Mouse (Mus musculus) forebrain, embryonic 14.5 days (tissue): ENCODE measurements around the gene Nfx1. TPM values are rescaled to one million over a fixed set of nuclear protein-coding genes. Genes with fewer than 3 reads are reported as not detected.

ENCODE experiments used
- ATAC-seq: fragments of 200-750 bp; cut with Nextera tagmentation; 2 replicates; pipeline ENCODE4 v1.8.0; 2017; ENCODE audit warnings: mild to moderate bottlenecking, moderate library complexity
- DNase-seq: peaks from one replicate; pipeline ENCODE4 v3.0.0-alpha.2; 2015; ENCODE audit warnings: low spot score
- H3K27ac ChIP-seq: fragments of 300-500 bp; sonication (generic); 2 replicates; pipeline ENCODE4 v1.5.1; 2014; ENCODE audit warnings: low read depth, mild to moderate bottlenecking, control low read depth, low read length, moderate library complexity
- H3K27me3 ChIP-seq: fragments of 300-500 bp; sonication (generic); replicated peaks from 2 replicates; pipeline ENCODE4 v1.6.1; 2014; ENCODE audit warnings: low read length, control low read depth, mixed read lengths; ENCODE audit not compliant: control insufficient read depth, insufficient read depth
- H3K36me3 ChIP-seq: fragments of 300-500 bp; sonication (generic); 2 replicates; pipeline ENCODE4 v1.6.1; 2014; ENCODE audit warnings: low read length, control low read depth; ENCODE audit not compliant: control insufficient read depth, insufficient read depth
- H3K4me1 ChIP-seq: fragments of 300-500 bp; sonication (generic); 2 replicates; pipeline ENCODE4 v1.6.1; 2014; ENCODE audit warnings: antibody characterized with exemption, low read length, control low read depth; ENCODE audit not compliant: control insufficient read depth, insufficient read depth
- H3K4me2 ChIP-seq: fragments of 300-500 bp; sonication (generic); 2 replicates; pipeline ENCODE4 v1.6.1; 2014; ENCODE audit warnings: mild to moderate bottlenecking, control low read depth, low read length
- H3K4me3 ChIP-seq: fragments of 300-500 bp; sonication (generic); 2 replicates; pipeline ENCODE4 v1.5.1; 2014; ENCODE audit warnings: low read depth, low read length, control low read depth
- H3K9ac ChIP-seq: fragments of 300-500 bp; sonication (generic); 2 replicates; pipeline ENCODE4 v1.6.1; 2014; ENCODE audit warnings: mild to moderate bottlenecking, low read length, control low read depth, moderate library complexity
- H3K9me3 ChIP-seq: fragments of 300-500 bp; sonication (generic); replicated peaks from 2 replicates; pipeline ENCODE4 v1.6.1; 2016; ENCODE audit warnings: low read length, control low read depth, mixed read lengths; ENCODE audit not compliant: control insufficient read depth
- WGBS: fragments of 180-500 bp; shearing (Covaris S2); extraction: QIAGEN DNeasy Blood & Tissue Kit; methylation state at CpG from one replicate; pipeline ENCODE4 v1.1.7; 2014; 5-methylcytosine and 5-hydroxymethylcytosine counted together
- polyA plus RNA-seq: library from polyadenylated mRNA; unstranded; fragments of >200 nt; fragmentation: Nextera tagmentation; extraction: Ambion mirVana; gene quantifications from 2 replicates; pipeline ENCODE4 v1.2.1, GENCODE M21; 2014

The Nfx1 gene
- polyA plus RNA-seq, 1 experiment from 2014 or later: 75.9 TPM

- no peaks in the 10 kb centered on the region for H3K27me3 ChIP-seq
- WGBS: 87% methylated on average over 6 of the region's 6 CpGs
Observed at GRCm38 (mm10) chr4:40989633-40990032, 18.9 kb downstream of the Nfx1 start.

DNA sequence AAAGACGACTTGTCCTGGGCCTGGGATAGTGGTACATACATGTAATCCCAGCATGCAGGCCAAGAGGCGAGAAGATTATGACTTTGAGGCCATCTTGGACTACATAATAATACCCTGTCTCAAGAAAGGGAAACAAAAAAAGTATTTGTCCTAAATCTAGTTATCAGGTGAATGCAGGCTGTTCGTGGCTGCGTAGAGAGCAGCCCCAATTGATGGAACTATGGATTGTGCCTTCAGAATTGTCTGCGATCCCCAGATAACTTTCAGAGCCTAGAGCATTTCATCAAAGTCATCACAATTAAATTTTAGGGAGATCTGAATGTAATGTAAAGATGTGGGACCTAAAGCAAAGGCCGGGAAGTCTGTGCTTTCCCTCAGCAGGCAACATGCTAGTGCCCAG lies 25.6 kb downstream of the Nfx1 start:
- ATAC-seq (no peak), DNase-seq (no peak)
- H3K4me2 ChIP-seq: no peak overlapping the region
- no peak overlapping the region for H3K4me3 ChIP-seq
- H3K4me1 ChIP-seq: no peaks in the 10 kb centered on the region
- H3K9ac ChIP-seq: no peak overlapping the region
- no peak overlapping the region for H3K27ac ChIP-seq
- 98% methylated on average over 6 of the region's 6 CpGs for WGBS
- H3K36me3 ChIP-seq: peaks cover 98% of the 10 kb centered on the region
- no peaks in the 10 kb centered on the region for H3K9me3 ChIP-seq
- H3K27me3 ChIP-seq: no peaks in the 10 kb centered on the region

More at GRCm38 (mm10) chr4:40989633-40990032, 18.9 kb downstream of the Nfx1 start:
- no peak for DNase-seq
- Histone ChIP-seq H3K4me3 (no peak overlapping the region), H3K9me3 (no peaks in the 10 kb centered on the region), H3K9ac (no peak overlapping the region), H3K4me1 (no peaks in the 10 kb centered on the region), H3K36me3 (peaks cover 97% of the 10 kb centered on the region), H3K4me2 (no peak overlapping the region), H3K27ac (no peak overlapping the region)
- ATAC-seq: no peak

DNA sequence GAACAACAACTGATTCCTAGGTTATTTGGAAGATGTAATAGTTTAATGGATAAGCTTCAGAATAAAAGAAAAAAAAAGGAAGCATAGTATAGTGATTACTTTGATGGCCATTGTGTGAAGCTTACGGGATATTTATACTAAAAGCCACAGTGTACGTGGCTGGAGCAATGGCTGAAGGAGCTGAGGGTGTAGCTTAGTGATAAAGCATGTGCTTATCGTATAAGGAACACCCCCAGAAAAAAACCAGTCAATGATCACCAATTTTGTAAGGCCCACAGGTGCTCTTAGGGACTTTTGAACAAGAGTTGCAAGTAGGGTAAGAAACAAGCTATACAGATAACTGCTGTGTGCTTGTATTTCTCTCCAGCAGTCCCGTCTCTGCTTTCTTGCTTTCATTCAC lies 27.2 kb downstream of the Nfx1 start:
- Histone ChIP-seq H3K27me3 (no peaks in the 10 kb centered on the region), H3K9ac (no peak overlapping the region), H3K4me2 (no peak overlapping the region), H3K36me3 (peaks cover 94% of the 10 kb centered on the region), H3K27ac (no peak overlapping the region), H3K4me1 (no peaks in the 10 kb centered on the region), H3K4me3 (no peak overlapping the region), H3K9me3 (no peaks in the 10 kb centered on the region)
- DNase-seq: no peak
- no peak for ATAC-seq
- WGBS: 95% methylated on average over 4 of the region's 4 CpGs

DNA sequence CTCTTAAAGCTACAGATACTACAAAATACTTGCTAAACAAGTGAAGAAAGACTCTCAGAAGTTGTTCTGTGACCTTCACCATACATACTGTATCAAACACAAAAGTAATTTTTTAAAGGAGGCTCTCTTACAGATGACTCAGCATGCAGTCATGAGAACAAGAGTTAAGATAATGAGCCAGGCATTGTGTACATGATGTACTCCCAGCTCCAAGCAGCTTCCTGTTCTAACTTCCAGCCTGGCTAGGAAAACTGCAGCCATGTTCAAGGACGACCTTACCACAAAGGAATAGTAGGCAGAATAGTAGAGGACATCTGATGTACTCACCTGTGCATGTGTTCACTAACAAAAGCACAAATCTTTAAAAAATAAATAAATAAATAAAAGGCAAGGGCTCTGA lies 29.6 kb downstream of the Nfx1 start:
- no peak overlapping the region for H3K4me2 ChIP-seq
- H3K27me3 ChIP-seq: no peaks in the 10 kb centered on the region
- no peaks in the 10 kb centered on the region for H3K9me3 ChIP-seq
- H3K9ac ChIP-seq: no peak overlapping the region
- ATAC-seq (no peak), DNase-seq (no peak)
- H3K27ac ChIP-seq: no peak overlapping the region
- H3K4me3 ChIP-seq: no peak overlapping the region
- H3K36me3 ChIP-seq: peaks cover 95% of the 10 kb centered on the region
- 80% methylated on average over 1 of the region's 1 CpGs for WGBS
- H3K4me1 ChIP-seq: no peaks in the 10 kb centered on the region

DNA sequence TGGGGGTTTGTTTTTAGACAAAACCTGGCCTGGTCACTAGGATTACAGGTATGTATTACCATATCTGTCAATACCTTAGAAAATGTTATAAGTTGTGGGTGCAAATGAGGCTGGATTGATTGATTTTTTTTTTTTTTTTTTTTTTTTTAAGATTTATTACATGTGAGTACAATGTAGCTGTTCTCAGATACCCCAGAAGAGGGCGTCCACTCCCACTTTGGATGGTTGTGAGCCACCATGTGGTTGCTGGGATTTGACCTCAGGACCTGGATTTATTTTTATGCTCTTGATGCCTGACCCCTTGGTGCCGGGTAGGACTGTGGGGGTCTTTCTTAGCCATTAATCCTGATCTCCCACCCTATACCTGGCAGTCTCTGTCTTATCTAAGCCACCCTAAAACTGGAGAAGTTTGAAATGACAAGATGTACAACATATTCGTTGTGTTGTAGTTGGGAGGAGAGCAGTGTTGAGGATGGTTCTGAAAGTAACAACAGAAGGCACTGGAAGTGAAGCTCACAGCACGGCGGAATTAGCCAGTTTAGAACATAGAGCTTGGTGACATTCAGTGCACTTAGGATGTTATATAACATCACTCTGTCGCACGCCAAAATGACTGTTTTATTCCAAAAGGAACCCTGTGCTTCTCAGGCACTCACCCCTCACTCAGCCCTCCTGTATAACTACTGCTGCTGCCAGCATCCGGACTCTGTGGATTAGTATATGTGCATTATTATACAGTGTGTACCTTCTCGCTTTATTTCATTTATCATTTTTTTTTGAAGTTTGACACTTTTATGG lies 30.3 kb downstream of the Nfx1 start:
- no peak overlapping the region for H3K27ac ChIP-seq
- no peak overlapping the region for H3K4me2 ChIP-seq
- no peaks in the 10 kb centered on the region for H3K9me3 ChIP-seq
- ATAC-seq (no peak), DNase-seq (no peak)
- H3K9ac ChIP-seq: no peak overlapping the region
- H3K4me1 ChIP-seq: no peaks in the 10 kb centered on the region
- WGBS: 93% methylated on average over 9 of the region's 9 CpGs
- H3K36me3 ChIP-seq: peaks cover 91% of the 10 kb centered on the region
- no peaks in the 10 kb centered on the region for H3K27me3 ChIP-seq
- no peak overlapping the region for H3K4me3 ChIP-seq

- DNase-seq (no peak), ATAC-seq (no peak)
- Histone ChIP-seq H3K4me2 (no peak overlapping the region), H3K4me1 (no peaks in the 10 kb centered on the region), H3K4me3 (no peak overlapping the region), H3K9ac (no peak overlapping the region), H3K27me3 (no peaks in the 10 kb centered on the region), H3K36me3 (peaks cover 71% of the 10 kb centered on the region), H3K9me3 (no peaks in the 10 kb centered on the region), H3K27ac (no peak overlapping the region)
- 93% methylated on average over 3 of the region's 3 CpGs for WGBS
Observed at GRCm38 (mm10) chr4:41013351-41013750, 42.6 kb downstream of the Nfx1 start.

GRCm38 (mm10) chr4:41015798-41016197 lies 45.1 kb downstream of the Nfx1 start:
- no peak overlapping the region for H3K4me3 ChIP-seq
- H3K9ac ChIP-seq: no peak overlapping the region
- no peak overlapping the region for H3K27ac ChIP-seq
- no peaks in the 10 kb centered on the region for H3K9me3 ChIP-seq
- 97% methylated on average over 5 of the region's 5 CpGs for WGBS
- DNase-seq (no peak), ATAC-seq (no peak)
- peaks cover 58% of the 10 kb centered on the region for H3K36me3 ChIP-seq
- no peak overlapping the region for H3K4me2 ChIP-seq
- H3K4me1 ChIP-seq: no peaks in the 10 kb centered on the region
- H3K27me3 ChIP-seq: no peaks in the 10 kb centered on the region

- H3K4me3 ChIP-seq: no peak overlapping the region
- H3K27ac ChIP-seq: no peak overlapping the region
- 86% methylated on average over 5 of the region's 5 CpGs for WGBS
- H3K9me3 ChIP-seq: no peaks in the 10 kb centered on the region
- ATAC-seq (no peak), DNase-seq (no peak)
- no peak overlapping the region for H3K9ac ChIP-seq
- H3K27me3 ChIP-seq: no peaks in the 10 kb centered on the region
- H3K36me3 ChIP-seq: peaks cover 56% of the 10 kb centered on the region
- no peak overlapping the region for H3K4me2 ChIP-seq
- no peaks in the 10 kb centered on the region for H3K4me1 ChIP-seq
Observed at GRCm38 (mm10) chr4:41021094-41021493, 50.4 kb downstream of the Nfx1 start.

DNA sequence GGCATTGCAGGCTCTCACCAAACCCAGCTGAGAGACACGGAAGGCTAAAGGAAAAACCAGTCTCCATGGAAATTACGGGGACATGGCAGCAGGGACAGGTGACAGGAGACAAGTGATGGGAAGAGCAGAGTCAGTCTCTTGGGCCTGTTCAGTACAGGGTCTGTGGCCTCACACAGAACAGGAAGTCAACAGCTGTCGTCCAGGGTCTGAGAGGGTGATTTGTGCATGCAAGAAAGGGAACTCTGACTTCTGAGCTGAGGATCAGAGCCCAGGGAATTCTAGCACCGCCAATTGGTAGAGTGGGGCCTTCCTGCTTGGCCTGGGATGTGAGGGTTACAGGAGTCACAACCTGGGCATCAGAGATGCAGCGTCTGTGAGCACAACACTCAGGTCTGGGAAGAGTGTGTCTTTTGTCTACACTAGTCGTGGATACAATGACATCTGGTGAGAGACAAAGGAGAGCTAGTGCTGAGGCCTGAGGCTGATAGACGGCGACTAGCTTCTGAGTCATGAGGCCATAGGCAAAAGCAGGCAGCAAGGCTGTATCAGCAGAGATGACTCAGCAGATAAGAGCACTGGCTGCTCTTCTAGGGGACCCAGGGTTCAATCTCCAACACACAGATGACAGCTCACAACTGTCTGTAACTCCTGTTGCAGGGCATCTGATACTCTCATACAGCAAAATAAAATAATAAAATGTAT lies 55.5 kb downstream of the Nfx1 start:
- WGBS: 64% methylated on average over 8 of the region's 8 CpGs
- DNase-seq (no peak), ATAC-seq (no peak)
- Histone ChIP-seq H3K4me2 (no peak overlapping the region), H3K36me3 (peaks cover 44% of the 10 kb centered on the region), H3K27me3 (no peaks in the 10 kb centered on the region), H3K4me1 (no peaks in the 10 kb centered on the region), H3K4me3 (no peak overlapping the region), H3K9me3 (no peaks in the 10 kb centered on the region), H3K9ac (no peak overlapping the region), H3K27ac (no peak overlapping the region)
